Mouse (Mus musculus) adrenal gland, adult 8-10 months (tissue): ENCODE measurements at regions not wholly inside any gene's neighbourhood (a gene's known extent, or its start where the extent isn't known, plus 50 kb on each side); places are given as distances from the start of the nearest gene placed in this dataset.

Source experiments
- DNase-seq: peaks from one replicate; pipeline ENCODE4 v3.0.0; 2022

- no peak for DNase-seq
Observed at GRCm38 (mm10) chr8:44155705-44156321, 446.0 kb upstream of the Adam34 start.

- DNase-seq = no peak
Observed at GRCm38 (mm10) chr8:44165115-44165514, 455.3 kb upstream of the Adam34 start.

- DNase-seq = no peak
Observed at GRCm38 (mm10) chr8:44177016-44177415, 467.2 kb upstream of the Adam34 start.

GRCm38 (mm10) chr8:44202228-44202627 lies 492.4 kb upstream of the Adam34 start:
- no peak for DNase-seq

- no peak for DNase-seq
Observed at GRCm38 (mm10) chr8:44206391-44207170, 496.7 kb upstream of the Adam34 start.

GRCm38 (mm10) chr8:44222346-44222745 lies 512.5 kb upstream of the Adam34 start:
- no peak for DNase-seq

GRCm38 (mm10) chr8:44252393-44252792 lies 542.5 kb upstream of the Adam34 start:
- DNase-seq = no peak

GRCm38 (mm10) chr8:44257051-44257450 lies 547.2 kb upstream of the Adam34 start:
- no peak for DNase-seq

- no peak for DNase-seq
Observed at GRCm38 (mm10) chr8:44261039-44261438, 551.2 kb upstream of the Adam34 start.

GRCm38 (mm10) chr8:44273300-44273699 lies 563.5 kb upstream of the Adam34 start:
- DNase-seq = no peak

- no peak for DNase-seq
Observed at GRCm38 (mm10) chr8:44318216-44318615, 608.4 kb upstream of the Adam34 start.

- DNase-seq = no peak
Observed at GRCm38 (mm10) chr8:44334323-44334993, 600.8 kb upstream of the Fat1 start.

GRCm38 (mm10) chr8:44343401-44343800 lies 591.8 kb upstream of the Fat1 start:
- DNase-seq = no peak

GRCm38 (mm10) chr8:44343924-44344323 lies 591.3 kb upstream of the Fat1 start:
- DNase-seq = no peak

GRCm38 (mm10) chr8:44347412-44347811 lies 587.8 kb upstream of the Fat1 start:
- no peak for DNase-seq

- no peak for DNase-seq
Observed at GRCm38 (mm10) chr8:44373987-44374386, 561.3 kb upstream of the Fat1 start.

GRCm38 (mm10) chr8:44377731-44378130 lies 557.5 kb upstream of the Fat1 start:
- DNase-seq = no peak

- no peak for DNase-seq
Observed at GRCm38 (mm10) chr8:44408462-44408861, 526.8 kb upstream of the Fat1 start.

- no peak for DNase-seq
Observed at GRCm38 (mm10) chr8:44410261-44410660, 525.0 kb upstream of the Fat1 start.

GRCm38 (mm10) chr8:44418003-44418402 lies 517.2 kb upstream of the Fat1 start:
- no peak for DNase-seq

GRCm38 (mm10) chr8:44455433-44455832 lies 479.8 kb upstream of the Fat1 start:
- no peak for DNase-seq

GRCm38 (mm10) chr8:44456336-44456735 lies 478.9 kb upstream of the Fat1 start:
- no peak for DNase-seq

- DNase-seq = no peak
Observed at GRCm38 (mm10) chr8:44466409-44467078, 468.7 kb upstream of the Fat1 start.
